Mouse (Mus musculus): ENCODE measurements at regions not wholly inside any gene's neighbourhood (a gene's known extent, or its start where the extent isn't known, plus 50 kb on each side); places are given as distances from the start of the nearest gene placed in this dataset.
"Not testable (repeated sequence)": the region's sequence is repeated elsewhere in the genome, so short reads cannot be mapped to it uniquely, and the experiment has no call there.

- ATAC-seq (ENCODE audit: insufficient number of reproducible peaks, insufficient read depth, low FRiP score, low TSS enrichment), result no peak
- no peaks in the 10 kb centered on the region for H3K4me1 ChIP-seq
- no peaks in the 10 kb centered on the region for H3K27me3 ChIP-seq
- no peak overlapping the region for H3K27ac ChIP-seq
- H3K4me2 ChIP-seq (replicated peaks), result no peak overlapping the region
- H3K9me3 ChIP-seq, result no peaks in the 10 kb centered on the region
- no peak overlapping the region for H3K4me3 ChIP-seq
- no peaks in the 10 kb centered on the region for H3K36me3 ChIP-seq
- H3K9ac ChIP-seq, result no peak overlapping the region
- 88% methylated on average over 5 of the region's 5 CpGs for WGBS
These were observed 260.2 kb upstream of the Rgs17 start for GRCm38 (mm10) chr10:6182400-6182799.

GRCm38 (mm10) chr10:6164311-6164710 is 242.1 kb upstream of the Rgs17 start:
- H3K36me3 ChIP-seq; H3K9ac ChIP-seq; H3K4me3 ChIP-seq; H3K9me3 ChIP-seq; H3K27me3 ChIP-seq; ATAC-seq (ENCODE audit: insufficient number of reproducible peaks, insufficient read depth, low FRiP score, low TSS enrichment); H3K4me2 ChIP-seq (replicated peaks); H3K4me1 ChIP-seq; H3K27ac ChIP-seq: not testable (repeated sequence)
- WGBS, result 7% methylated on average over 1 of the region's 1 CpGs

GRCm38 (mm10) chr10:6156941-6157340 is 234.7 kb upstream of the Rgs17 start:
- Histone ChIP-seq H3K27me3 (no peaks in the 10 kb centered on the region), H3K4me1 (no peaks in the 10 kb centered on the region), H3K9me3 (no peaks in the 10 kb centered on the region), H3K27ac (no peak overlapping the region), H3K9ac (no peak overlapping the region), H3K4me3 (no peak overlapping the region), H3K36me3 (no peaks in the 10 kb centered on the region), H3K4me2 (replicated peaks) (no peak overlapping the region)
- no peak for ATAC-seq (ENCODE audit: insufficient number of reproducible peaks, insufficient read depth, low FRiP score, low TSS enrichment)
- WGBS, result 64% methylated on average over 6 of the region's 6 CpGs

GRCm38 (mm10) chr10:6134091-6134490 is 211.9 kb upstream of the Rgs17 start:
- no peaks in the 10 kb centered on the region for H3K9me3 ChIP-seq
- H3K4me3 ChIP-seq, result no peak overlapping the region
- H3K9ac ChIP-seq, result no peak overlapping the region
- H3K27ac ChIP-seq, result no peak overlapping the region
- H3K4me1 ChIP-seq, result no peaks in the 10 kb centered on the region
- H3K36me3 ChIP-seq, result no peaks in the 10 kb centered on the region
- no peak for ATAC-seq (ENCODE audit: insufficient number of reproducible peaks, insufficient read depth, low FRiP score, low TSS enrichment)
- no peaks in the 10 kb centered on the region for H3K27me3 ChIP-seq
- no peak overlapping the region for H3K4me2 ChIP-seq (replicated peaks)

GRCm38 (mm10) chr10:6124423-6124822 is 202.2 kb upstream of the Rgs17 start:
- H3K36me3 ChIP-seq; H3K4me1 ChIP-seq; H3K9me3 ChIP-seq; H3K4me3 ChIP-seq; ATAC-seq (ENCODE audit: insufficient number of reproducible peaks, insufficient read depth, low FRiP score, low TSS enrichment); H3K4me2 ChIP-seq (replicated peaks); H3K9ac ChIP-seq; H3K27ac ChIP-seq; H3K27me3 ChIP-seq: not testable (repeated sequence)

- Histone ChIP-seq H3K9ac (no peak overlapping the region), H3K4me2 (replicated peaks) (no peak overlapping the region), H3K36me3 (no peaks in the 10 kb centered on the region), H3K27me3 (no peaks in the 10 kb centered on the region), H3K4me3 (no peak overlapping the region), H3K9me3 (no peaks in the 10 kb centered on the region), H3K4me1 (no peaks in the 10 kb centered on the region), H3K27ac (no peak overlapping the region)
- ATAC-seq (ENCODE audit: insufficient number of reproducible peaks, insufficient read depth, low FRiP score, low TSS enrichment), result peak; percentile 67; the same call in 1 of the 2 replicates
- WGBS, result 50% methylated on average over 7 of the region's 7 CpGs
These were observed 192.9 kb upstream of the Rgs17 start for GRCm38 (mm10) chr10:6114883-6115622.
